Mouse (Mus musculus) E14TG2a.4 (cell line): ENCODE data around the gene Rgl3.

Experiments
- H3K27me3 ChIP-seq: 2 replicates; pipeline ENCODE4 v1.6.1; 2014; ENCODE audit warnings: low read length, control low read depth; ENCODE audit not compliant: insufficient read depth
- H3K36me3 ChIP-seq: 2 replicates; pipeline ENCODE4 v1.6.1; 2014; ENCODE audit warnings: low read length, control low read depth; ENCODE audit not compliant: insufficient read depth
- H3K4me1 ChIP-seq: replicated peaks from 2 replicates; pipeline ENCODE4 v1.6.1; 2014; ENCODE audit warnings: low read depth, low read length, control low read depth
- H3K4me3 ChIP-seq: replicated peaks from 2 replicates; pipeline ENCODE4 v1.5.1; 2014; ENCODE audit warnings: mild to moderate bottlenecking, low read length
- H3K9me3 ChIP-seq: 2 replicates; pipeline ENCODE4 v1.6.1; 2014; ENCODE audit warnings: low read length, control low read depth
- CTCF ChIP-seq: conservative IDR thresholded peaks from 2 replicates; pipeline ENCODE4 v1.5.1; 2014; ENCODE audit warnings: low read length
- NANOG ChIP-seq: IDR thresholded peaks from 2 replicates; pipeline ENCODE4 v1.6.1; 2014; ENCODE audit warnings: borderline replicate concordance, low read length, mixed read lengths
- POU5F1 ChIP-seq: IDR thresholded peaks from 2 replicates; pipeline ENCODE4 v1.6.1; 2014; ENCODE audit warnings: low read length, borderline replicate concordance

Rgl3 gene

DNA sequence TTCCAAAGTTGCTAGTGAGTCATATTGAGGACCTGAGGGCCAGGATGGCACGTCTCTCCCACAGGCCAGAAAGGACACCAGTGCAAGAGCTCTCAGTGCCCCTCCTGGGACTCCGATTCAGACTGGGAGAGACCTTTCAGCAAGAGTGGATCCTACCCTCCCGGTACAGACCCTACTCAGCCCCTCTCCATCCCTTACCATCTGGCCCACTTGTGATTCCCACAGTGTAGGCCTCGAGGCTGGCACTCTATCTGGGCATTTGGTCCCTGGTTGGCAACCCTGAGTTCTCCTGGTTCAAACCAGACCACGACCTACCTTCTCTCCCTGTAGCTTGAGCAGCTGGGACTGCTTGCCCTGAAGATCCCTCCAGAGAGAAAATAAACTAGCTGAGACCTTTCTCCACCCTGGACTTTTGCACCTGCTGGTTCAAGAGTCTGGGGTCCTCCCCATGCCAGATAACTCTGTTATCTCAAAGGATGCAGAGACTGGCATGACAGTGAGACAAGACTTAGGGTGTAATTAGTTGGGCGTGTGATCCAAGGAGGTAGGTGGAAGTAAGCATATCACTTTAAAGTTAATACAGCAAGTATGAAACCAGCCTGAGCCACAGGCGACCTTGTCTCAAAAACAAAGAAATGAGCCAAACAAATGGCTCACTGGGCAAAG is 53.6 kb downstream of the Rgl3 start:
- Histone ChIP-seq H3K4me1 (peaks cover 34% of the 10 kb centered on the region), H3K9me3 (no peaks in the 10 kb centered on the region), H3K27me3 (peaks cover 19% of the 10 kb centered on the region), H3K36me3 (peaks cover 5% of the 10 kb centered on the region), H3K4me3 (no peak overlapping the region)
- no peak for TF ChIP-seq NANOG
- no peak for TF ChIP-seq POU5F1
- TF ChIP-seq CTCF, result no peak

GRCm38 (mm10) chr9:21934021-21934420 is 55.2 kb downstream of the Rgl3 start:
- no peak for TF ChIP-seq CTCF
- TF ChIP-seq NANOG, result no peak
- TF ChIP-seq POU5F1, result no peak
- H3K27me3 ChIP-seq, result peaks cover 19% of the 10 kb centered on the region

DNA sequence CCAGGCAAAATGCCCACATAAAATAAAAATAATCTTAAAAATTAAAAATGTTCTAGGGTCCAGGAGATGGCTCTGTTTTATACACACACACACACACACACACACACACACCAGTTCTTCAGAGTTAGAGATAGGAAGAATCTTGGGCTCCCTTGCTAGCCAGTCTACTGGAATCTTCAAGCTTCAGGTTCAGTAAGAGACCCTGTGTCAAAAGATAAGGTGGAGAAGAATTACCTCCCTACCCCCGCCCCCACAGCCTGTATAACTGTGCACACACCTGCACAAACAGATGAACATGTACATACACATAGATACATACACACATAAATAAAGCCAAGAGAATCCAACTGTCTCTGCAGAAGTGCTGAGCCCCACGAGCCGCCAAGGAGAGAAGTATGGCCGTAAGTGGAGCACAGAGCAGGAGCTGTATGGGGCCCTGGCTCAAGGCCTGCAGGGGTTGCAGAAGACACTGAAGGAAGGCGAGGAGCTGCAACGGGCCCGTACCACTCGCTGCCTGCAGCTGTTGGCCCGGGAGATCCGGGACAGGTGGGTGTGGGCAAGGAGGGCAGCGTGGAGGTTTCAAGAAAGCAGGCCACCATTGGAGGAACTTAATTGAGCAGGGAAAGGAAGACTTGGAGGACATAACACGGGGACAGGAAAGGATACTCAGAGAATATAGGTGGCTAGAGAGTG is 56.7 kb downstream of the Rgl3 start:
- peaks cover 48% of the 10 kb centered on the region for H3K4me1 ChIP-seq
- TF ChIP-seq CTCF (no peak), POU5F1 (no peak), NANOG (no peak)
- H3K4me3 ChIP-seq, result peak overlapping the region; percentile 32
- H3K9me3 ChIP-seq, result no peaks in the 10 kb centered on the region
- H3K27me3 ChIP-seq, result peaks cover 14% of the 10 kb centered on the region
- H3K36me3 ChIP-seq, result peaks cover 4% of the 10 kb centered on the region; the same call in 1 of the 2 replicates

More at GRCm38 (mm10) chr9:21934021-21934420, 55.2 kb downstream of the Rgl3 start:
- Histone ChIP-seq H3K9me3 (no peaks in the 10 kb centered on the region), H3K4me3 (no peak overlapping the region), H3K36me3 (peaks cover 4% of the 10 kb centered on the region; the same call in 1 of the 2 replicates), H3K4me1 (peaks cover 41% of the 10 kb centered on the region)

DNA sequence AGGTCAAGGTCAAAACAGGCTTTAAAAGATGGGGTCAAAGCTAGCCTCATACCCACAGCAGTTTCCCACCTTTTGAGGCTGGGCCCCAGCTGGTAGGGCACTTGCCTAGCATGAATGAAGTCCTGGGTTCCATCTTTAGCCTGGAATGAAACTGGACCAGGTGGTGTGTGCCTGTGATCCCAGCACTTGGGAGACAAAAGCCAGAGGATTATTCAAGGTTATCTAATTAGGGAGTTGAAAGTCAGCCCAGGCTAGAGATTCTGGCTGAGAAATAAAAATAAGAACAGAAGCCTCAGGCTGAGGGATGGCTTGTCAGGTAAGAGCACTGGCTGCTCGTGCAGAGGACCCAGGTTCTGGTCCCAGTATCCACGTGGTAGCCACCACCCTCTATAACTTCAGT is 57.2 kb downstream of the Rgl3 start:
- no peaks in the 10 kb centered on the region for H3K9me3 ChIP-seq
- H3K27me3 ChIP-seq, result peaks cover 14% of the 10 kb centered on the region
- no peak overlapping the region for H3K4me3 ChIP-seq
- H3K36me3 ChIP-seq, result peaks cover 4% of the 10 kb centered on the region; the same call in 1 of the 2 replicates
- H3K4me1 ChIP-seq, result peaks cover 47% of the 10 kb centered on the region
- no peak for TF ChIP-seq POU5F1
- no peak for TF ChIP-seq CTCF
- no peak for TF ChIP-seq NANOG

DNA sequence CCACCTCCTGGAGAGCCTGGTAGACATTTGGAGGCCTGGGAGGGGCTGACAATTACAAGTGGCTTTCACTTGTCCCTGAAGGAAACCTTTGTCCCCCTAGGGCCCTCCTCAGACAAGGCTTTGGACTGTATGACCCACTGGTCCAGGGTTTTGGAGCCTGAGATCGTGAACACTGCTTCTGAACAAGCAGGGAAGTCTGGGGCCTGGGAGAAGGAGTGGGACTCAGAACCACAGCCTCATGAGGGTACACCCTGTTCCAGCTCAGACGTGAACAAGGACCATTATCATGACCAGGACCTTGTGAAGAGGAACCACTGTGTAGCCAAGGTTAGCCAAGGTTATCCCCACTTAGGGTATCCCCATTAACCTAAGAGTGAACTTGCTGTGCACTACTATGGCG is 60.0 kb downstream of the Rgl3 start:
- peaks cover 22% of the 10 kb centered on the region for H3K36me3 ChIP-seq
- H3K4me3 ChIP-seq, result no peak overlapping the region
- TF ChIP-seq POU5F1, result no peak
- no peak for TF ChIP-seq CTCF
- no peak for TF ChIP-seq NANOG
- no peaks in the 10 kb centered on the region for H3K9me3 ChIP-seq
- H3K27me3 ChIP-seq, result peaks cover 5% of the 10 kb centered on the region
- H3K4me1 ChIP-seq, result peaks cover 61% of the 10 kb centered on the region

DNA sequence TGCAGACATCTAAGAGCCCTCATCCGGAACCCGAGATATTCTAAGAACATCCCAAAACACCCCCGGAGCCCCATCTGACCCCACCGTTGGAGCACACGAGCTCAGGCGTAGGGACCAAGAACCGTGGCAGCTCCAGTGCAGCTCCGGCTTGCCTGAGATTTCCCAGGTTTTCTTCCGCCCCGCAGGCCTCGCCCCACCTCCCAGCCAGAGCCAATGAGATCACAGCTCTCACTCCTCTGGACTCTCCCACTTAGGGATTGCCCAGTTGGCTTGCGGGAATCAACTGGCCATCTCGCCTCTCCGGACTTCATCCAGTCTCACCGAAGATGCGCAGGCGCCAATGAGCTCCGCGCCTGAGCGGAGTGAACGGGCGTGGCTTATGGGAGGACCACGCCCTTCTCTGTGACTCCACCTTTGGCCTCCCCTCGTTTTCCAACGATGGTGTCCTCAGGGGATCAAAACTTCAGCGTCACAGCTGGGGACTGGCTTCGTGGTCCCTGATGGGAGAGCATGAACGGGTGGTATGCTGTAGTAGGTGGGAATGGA is 62.0 kb downstream of the Rgl3 start, which contains the start of the genes Ccdc159 and Tmem205:
Ccdc159 (plus strand) TSS at position 264 of the 546 bp plus-strand sequence.
Tmem205 (minus strand) TSS at position 349 of the 546 bp plus-strand sequence.
- H3K27me3 ChIP-seq, result no peaks in the 10 kb centered on the region
- no peaks in the 10 kb centered on the region for H3K9me3 ChIP-seq
- no peak for TF ChIP-seq POU5F1
- no peak for TF ChIP-seq CTCF
- no peak for TF ChIP-seq NANOG
- H3K4me1 ChIP-seq, result peaks cover 58% of the 10 kb centered on the region
- H3K4me3 ChIP-seq, result peak within 1 kb of the TSS; percentile 87
- H3K36me3 ChIP-seq, result peaks cover 38% of the 10 kb centered on the region

DNA sequence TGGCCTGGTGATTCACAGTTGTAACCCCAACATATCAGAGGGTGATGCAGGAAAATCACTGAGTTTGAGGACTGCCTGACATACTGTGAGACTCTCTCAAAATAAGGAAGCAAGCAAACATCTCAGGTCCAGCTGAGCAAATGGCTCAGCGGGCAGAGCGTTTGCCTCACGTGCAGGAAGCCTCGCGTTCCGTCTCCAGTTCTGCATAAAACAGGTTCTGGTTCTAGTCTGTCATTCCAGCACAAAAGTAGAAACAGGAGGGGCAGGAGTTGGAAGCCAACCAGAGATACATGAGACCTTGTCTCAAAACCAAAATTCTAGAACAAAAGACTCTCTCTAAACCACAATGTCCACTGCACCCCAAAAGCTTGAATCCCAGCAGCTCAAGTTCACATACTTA is 62.5 kb downstream of the Rgl3 start:
- H3K36me3 ChIP-seq, result peaks cover 41% of the 10 kb centered on the region
- peaks cover 58% of the 10 kb centered on the region for H3K4me1 ChIP-seq
- no peak for TF ChIP-seq CTCF
- TF ChIP-seq POU5F1, result no peak
- no peak for TF ChIP-seq NANOG
- H3K4me3 ChIP-seq, result peak overlapping the region; percentile 87
- H3K27me3 ChIP-seq, result no peaks in the 10 kb centered on the region
- no peaks in the 10 kb centered on the region for H3K9me3 ChIP-seq

DNA sequence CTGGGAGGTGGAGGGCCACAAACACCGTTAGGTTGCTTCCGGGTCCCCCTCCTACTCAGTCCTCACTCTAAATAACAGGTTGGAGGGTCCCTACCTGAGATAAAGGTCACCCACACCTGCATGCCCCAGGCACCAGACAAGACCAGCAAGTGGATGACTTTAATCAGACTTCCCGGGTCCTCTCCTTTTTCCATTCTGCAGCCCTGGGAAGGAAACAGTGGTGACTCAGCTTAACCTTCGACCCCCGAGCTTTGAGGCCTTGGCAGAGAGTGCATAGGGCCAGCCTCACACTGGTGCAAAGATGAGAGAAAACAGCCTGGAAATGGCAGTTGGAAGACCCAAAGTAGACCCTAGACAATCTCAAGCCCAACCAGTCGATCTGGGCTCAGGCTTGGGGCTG is 63.1 kb downstream of the Rgl3 start:
- peak overlapping the region; percentile 87 for H3K4me3 ChIP-seq
- H3K9me3 ChIP-seq, result no peaks in the 10 kb centered on the region
- TF ChIP-seq NANOG, result no peak
- TF ChIP-seq POU5F1, result no peak
- no peak for TF ChIP-seq CTCF
- H3K36me3 ChIP-seq, result peaks cover 47% of the 10 kb centered on the region
- no peaks in the 10 kb centered on the region for H3K27me3 ChIP-seq
- H3K4me1 ChIP-seq, result peaks cover 53% of the 10 kb centered on the region

- no peak for TF ChIP-seq NANOG
- TF ChIP-seq POU5F1, result no peak
- TF ChIP-seq CTCF, result no peak
- peaks cover 47% of the 10 kb centered on the region for H3K36me3 ChIP-seq
- H3K27me3 ChIP-seq, result no peaks in the 10 kb centered on the region
- H3K9me3 ChIP-seq, result no peaks in the 10 kb centered on the region
- H3K4me3 ChIP-seq, result no peak overlapping the region
- peaks cover 60% of the 10 kb centered on the region for H3K4me1 ChIP-seq
Measured at GRCm38 (mm10) chr9:21925506-21925905, 63.7 kb downstream of the Rgl3 start.
